Mouse (Mus musculus) ES-E14 (cell line): ENCODE results near the gene 6030445D17Rik.

ENCODE experiments used
- CHD2 ChIP-seq: IDR thresholded peaks from 2 replicates; pipeline ENCODE4 v1.6.1; 2014; ENCODE audit warnings: mild to moderate bottlenecking, low read depth, low read length, inconsistent platforms
- HCFC1 ChIP-seq: IDR thresholded peaks from 2 replicates; pipeline ENCODE4 v1.6.1; 2012; ENCODE audit warnings: low read length, inconsistent platforms, borderline replicate concordance; ENCODE audit not compliant: insufficient read depth
- MAFK ChIP-seq: IDR thresholded peaks from 2 replicates; pipeline ENCODE4 v1.6.1; 2014; ENCODE audit warnings: mild to moderate bottlenecking, low read depth, low read length, inconsistent platforms; ENCODE audit not compliant: insufficient read depth
- ZC3H11A ChIP-seq: IDR thresholded peaks from 2 replicates; pipeline ENCODE4 v1.6.1; 2012; ENCODE audit warnings: low read depth, mild to moderate bottlenecking, inconsistent platforms, low read length, borderline replicate concordance
- ZNF384 ChIP-seq: IDR thresholded peaks from 2 replicates; pipeline ENCODE4 v1.6.1; 2012; ENCODE audit warnings: low read depth, low read length, inconsistent platforms

- TF ChIP-seq ZNF384 (no peak), CHD2 (no peak), ZC3H11A (no peak), HCFC1 (no peak), MAFK (no peak)
These were observed 3.8 kb upstream of the 6030445D17Rik start for GRCm38 (mm10) chr4:136458276-136458675.
